Mouse (Mus musculus) R1 (cell line): Measurements from ENCODE around the gene Snapc1.

Experiments used
- DNase-seq: peaks from one replicate; pipeline ENCODE4 v3.0.0-alpha.2; 2018; ENCODE audit warnings: low read depth, low spot score

The Snapc1 gene

GRCm38 (mm10) chr12:73989594-73989993 is 25.3 kb downstream of the Snapc1 start:
- peak; percentile 48 for DNase-seq

GRCm38 (mm10) chr12:73996906-73997296 is 32.6 kb downstream of the Snapc1 start:
- DNase-seq: no peak

- DNase-seq: no peak
Observed at GRCm38 (mm10) chr12:73997297-73998127, 33.2 kb downstream of the Snapc1 start, which contains the start of gene Syt16. Gene Syt16, plus strand, starts transcription at chr12:73997661.

GRCm38 (mm10) chr12:73998128-73998456 is 33.8 kb downstream of the Snapc1 start:
- DNase-seq: peak; percentile 16

- DNase-seq: no peak
Observed at GRCm38 (mm10) chr12:74002449-74002848, 38.2 kb downstream of the Snapc1 start.

GRCm38 (mm10) chr12:74009448-74009911 is 45.2 kb downstream of the Snapc1 start:
- peak; percentile 73 for DNase-seq

- DNase-seq: peak; percentile 59
Observed at GRCm38 (mm10) chr12:74013739-74014138, 49.5 kb downstream of the Snapc1 start.

GRCm38 (mm10) chr12:74014739-74015270 is 50.5 kb downstream of the Snapc1 start:
- peak; percentile 35 for DNase-seq

- DNase-seq: no peak
Observed at GRCm38 (mm10) chr12:74015491-74015890, 51.2 kb downstream of the Snapc1 start.

- no peak for DNase-seq
Observed at GRCm38 (mm10) chr12:74023260-74023659, 59.0 kb downstream of the Snapc1 start.

GRCm38 (mm10) chr12:74024912-74025311 is 60.6 kb downstream of the Snapc1 start:
- no peak for DNase-seq
